Mouse (Mus musculus): Measurements from ENCODE around the gene Kctd4.
A peak's percentile ranks its signal among the peaks of the same experiment; 100 is the strongest.
"Not testable (repeated sequence)": the region's sequence is repeated elsewhere in the genome, so short reads cannot be mapped to it uniquely, and the experiment has no call there.

Kctd4 gene

DNA sequence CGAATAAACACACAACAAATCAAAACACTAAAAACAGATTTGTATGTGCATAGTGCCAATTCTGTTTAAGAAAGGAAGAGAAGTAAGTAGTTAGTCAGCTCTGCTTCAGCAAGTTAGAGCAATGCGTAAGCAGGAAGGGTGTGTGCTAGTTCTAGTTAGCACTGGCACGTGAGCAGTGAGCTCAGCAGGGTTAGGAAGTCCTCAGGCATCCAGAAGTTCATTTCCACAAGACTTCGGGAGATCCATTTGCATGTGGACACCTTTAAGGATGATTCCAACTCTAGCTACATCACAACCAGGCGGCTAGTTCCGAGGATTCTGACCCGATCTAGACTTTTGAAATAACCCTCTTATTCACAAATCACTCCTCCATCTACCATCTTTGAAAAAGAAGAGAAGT lies at the start of gene Kctd4:
Gene Kctd4 (plus strand): TSS at position 244 of the 400 bp plus-strand sequence.
- no peak for DNase-seq (ENCODE audit: low spot score)

DNA sequence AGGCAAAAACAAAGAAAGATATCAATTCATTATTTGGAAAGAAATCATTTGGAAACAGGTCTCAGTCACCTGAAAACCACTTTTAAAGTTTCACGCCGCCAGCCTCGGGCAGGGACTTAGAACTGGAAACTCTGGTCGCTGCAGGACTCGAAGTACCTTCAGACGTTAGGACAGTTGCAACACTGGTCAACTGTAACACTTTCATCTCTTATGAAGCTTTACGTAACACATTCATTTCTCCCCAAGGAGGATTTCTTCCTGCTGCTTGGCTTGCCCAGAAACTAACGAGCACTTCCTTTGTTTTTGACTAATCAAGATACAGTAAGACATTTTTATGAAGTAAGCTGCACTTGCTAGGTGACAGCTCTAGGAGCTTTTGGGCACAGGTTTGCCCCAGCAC lies 47.9 kb upstream of the Kctd4 start:
- no peak for DNase-seq (ENCODE audit: low spot score)

DNA sequence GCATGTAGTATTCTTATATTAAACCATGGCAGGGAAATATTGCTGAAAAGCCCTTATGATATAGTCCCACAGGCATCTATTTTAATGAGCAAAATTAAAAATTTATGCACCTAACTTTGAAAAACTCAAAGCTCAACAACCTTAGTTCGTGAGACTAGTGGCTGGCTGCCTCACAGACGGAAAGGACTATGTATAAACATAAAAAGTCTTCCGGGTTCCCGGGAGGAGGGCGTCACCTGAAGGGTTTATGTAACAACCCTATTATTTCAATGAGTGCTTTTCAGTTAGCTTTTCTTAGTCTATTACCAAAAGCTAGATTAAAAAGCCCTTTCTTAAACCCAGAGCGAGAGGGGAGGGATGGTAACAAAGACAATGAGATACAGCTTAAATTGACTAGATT lies 42.8 kb upstream of the Kctd4 start:
- no peak for DNase-seq (ENCODE audit: low spot score)

DNA sequence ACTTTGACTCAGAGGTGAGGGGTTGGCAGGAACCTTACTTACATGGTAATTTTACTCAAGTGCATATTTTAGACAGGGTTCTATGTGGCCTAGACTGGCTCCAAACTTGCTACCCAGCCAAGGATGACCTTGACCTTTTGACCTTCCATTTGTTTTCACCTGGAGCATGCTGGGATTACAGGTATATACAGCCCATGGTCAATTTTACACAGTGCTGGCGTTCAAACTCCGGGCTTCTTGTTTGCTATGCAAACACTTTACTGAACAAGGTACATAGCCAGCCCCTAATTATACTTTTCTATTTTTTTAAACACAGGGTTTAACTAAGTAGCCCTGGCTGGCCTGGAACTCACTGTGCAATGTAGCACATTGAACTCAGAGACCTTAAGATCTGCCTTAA lies 42.1 kb upstream of the Kctd4 start:
- DNase-seq (ENCODE audit: low spot score): no peak

DNA sequence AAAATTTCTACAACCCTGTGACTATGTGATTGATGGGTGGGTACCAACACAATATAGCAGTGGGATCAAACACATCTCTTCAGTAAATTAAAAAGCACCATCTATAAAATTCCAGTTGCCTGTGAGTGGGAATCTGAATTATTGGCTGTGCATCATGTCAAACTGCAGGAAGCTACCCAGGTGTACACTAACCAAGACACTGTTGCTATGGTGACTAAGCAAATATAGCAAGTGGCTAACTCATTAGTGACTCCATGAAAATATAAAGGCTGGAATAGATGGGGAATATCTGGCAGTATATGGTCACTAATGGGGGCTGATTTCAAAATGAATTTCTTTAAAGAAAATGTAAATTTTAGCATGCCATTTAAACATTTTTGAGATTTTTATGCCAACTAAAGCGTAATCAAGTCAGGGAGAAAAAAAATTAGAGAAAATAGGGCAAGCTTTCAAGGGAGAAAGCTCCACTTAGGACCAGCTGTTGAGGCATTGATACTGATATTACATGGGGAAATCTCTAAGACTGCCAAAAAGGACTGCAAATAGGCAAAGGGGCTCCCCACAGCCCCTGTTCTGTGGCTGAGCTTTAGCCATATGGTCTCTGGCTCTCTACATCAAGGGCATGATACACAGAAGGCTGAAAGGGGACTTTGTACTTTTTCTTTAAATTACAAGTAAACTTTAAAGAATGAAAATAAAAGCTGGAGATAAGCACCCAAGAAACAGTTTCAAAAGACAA lies 31.3 kb upstream of the Kctd4 start:
- no peak for DNase-seq (ENCODE audit: low spot score)

DNA sequence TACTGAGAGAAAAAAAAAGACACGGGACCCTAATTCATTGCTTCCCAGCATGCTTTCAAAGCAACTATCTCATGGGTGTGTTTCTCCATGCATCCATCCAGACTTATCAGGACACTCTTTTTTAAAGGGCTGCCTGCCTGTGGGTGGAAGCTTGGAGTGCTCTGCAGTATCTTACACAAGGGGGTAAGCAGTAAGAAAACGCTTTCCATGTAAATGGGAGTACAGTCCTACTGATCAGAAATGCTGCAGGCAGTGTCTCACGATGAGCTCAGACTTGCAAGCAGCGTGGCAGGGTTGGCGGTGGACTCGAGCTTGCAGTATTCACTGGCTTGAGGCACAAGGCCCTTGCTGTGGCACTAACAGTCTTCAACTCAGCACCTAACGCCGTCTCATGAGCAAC lies 25.1 kb upstream of the Kctd4 start:
- not testable (repeated sequence) for DNase-seq (ENCODE audit: low spot score)

DNA sequence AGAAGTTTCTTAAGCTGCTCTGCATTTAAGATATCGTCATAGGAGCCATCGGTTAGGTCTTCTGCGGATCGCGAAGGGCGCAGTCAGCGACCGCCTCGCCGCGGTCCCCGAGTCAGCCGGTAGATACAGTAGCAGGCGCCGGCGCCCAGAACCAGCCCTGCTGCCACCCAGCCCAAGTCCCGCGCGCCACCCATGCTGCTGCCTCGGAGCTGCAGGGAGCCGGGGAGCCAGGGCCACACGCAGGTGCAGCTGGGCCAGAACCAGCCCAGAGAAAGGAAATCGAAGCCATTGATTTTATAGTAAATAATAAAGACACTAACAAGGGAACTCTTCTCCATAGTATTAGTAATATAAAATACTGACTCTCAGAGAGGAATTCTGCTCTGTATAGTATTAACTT lies 23.5 kb upstream of the Kctd4 start:
- DNase-seq (ENCODE audit: low spot score): peak; percentile 12

DNA sequence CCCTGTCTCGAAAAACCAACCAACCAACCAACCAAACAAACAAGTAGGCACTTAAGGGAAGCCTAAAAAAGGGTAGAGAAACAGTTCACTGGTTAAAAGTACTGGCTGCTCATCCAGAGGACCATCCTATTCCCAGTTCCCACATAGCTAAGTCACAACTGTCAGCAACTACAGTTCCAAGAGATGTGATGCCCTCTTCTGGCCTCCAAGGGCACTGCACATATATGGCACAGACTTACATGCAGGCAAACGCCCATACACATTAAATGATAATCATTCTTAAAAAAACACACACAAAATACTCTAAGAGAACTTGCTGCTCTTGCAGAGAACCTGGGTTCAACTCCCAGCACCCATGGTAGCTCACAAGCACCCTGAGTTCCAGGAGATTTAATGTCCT lies 20.4 kb upstream of the Kctd4 start:
- no peak for DNase-seq (ENCODE audit: low spot score)

DNA sequence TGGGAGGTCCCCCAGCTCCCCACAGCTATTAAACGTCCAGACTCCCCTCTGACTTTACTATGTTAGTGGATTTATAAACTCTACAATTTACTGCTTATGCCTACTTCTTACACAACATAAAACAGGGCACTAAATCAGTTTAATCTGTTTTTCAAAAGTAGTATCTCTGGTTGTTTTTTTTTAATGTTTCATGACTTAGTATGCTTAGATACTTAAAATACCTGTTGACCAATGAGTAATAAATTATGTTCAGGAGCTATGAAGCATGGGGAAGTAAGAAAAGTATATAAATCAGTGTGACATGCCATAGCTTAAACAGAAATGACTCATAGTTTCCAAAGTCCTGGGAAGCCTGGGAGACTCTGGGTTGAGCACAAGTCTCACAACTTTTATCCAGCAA lies 17.1 kb upstream of the Kctd4 start:
- no peak for DNase-seq (ENCODE audit: low spot score)

DNA sequence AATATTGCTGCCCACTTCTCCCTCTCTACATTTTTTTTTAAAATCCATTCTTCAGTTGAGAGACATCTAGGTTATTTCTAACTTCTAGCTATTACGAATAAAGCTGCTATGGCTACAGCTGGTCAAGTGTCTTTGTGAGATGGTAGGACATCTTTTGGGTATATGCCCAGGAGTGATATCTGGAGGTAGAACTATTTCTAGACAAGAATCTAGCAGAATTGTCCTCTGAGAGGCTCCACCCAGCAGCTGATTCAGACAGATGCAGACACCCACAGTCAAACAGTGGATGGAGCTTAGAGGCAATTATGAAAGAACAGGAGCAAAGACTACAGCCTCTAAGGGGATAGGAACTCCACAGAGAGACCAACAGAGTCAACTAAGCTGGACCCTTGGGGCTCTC lies 13.3 kb upstream of the Kctd4 start:
- DNase-seq (ENCODE audit: low spot score): no peak

DNA sequence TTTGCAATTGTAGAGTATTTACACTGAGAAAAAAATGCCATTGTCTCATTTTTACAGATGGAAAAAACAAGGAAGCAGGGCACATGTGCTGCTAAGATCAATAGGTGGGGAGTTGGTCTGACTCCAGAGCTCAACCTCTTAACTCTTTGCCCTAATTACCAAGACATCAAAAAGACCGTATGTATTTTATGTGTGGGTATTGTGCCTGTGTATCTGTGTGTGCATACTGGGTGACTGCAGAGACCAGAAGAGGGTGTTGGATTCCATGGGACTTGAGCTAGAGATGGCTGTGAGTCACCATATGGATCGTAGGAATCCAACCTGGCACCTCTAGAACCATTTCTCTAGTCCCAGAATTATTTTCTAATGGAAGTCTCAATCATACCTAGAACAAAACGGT lies 12.4 kb upstream of the Kctd4 start:
- DNase-seq (ENCODE audit: low spot score): no peak

DNA sequence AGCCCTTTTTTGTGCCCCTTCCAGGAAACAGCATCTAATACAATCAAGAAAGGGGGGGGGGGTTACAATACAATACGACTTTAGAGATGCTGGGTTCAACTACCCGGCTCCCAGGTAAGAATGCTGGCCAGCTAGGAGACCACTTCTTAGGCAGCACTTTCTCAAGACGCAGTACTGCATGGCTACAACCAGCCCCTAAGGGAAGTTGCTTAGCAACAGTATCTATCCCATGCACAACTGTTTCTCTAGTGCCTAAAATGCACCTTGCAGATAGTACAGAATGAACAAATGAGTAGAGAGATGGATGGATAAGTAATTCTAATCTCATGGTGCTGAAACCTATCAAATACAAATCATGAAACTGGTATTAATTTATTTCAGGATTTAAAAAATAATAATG lies 7.1 kb upstream of the Kctd4 start:
- DNase-seq (ENCODE audit: low spot score): no peak

DNA sequence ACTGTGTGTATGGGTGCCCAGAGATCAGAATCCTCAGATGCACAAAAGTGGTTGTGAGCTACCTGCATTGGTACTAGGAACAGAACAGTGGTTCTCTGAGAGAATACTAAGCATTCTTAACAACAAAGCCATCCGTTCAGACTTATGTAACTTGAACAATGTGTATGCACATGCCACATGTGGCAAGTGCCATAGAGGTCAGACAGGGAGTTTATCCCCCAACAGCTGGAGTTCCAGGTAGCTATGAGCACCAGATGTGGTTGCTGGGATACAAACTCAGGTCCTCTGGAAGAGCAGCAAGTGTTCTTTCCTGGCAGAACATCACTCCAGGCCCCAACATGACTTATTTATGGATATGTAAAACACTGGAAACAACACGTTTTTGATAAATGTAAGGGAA lies 1.8 kb upstream of the Kctd4 start:
- DNase-seq (ENCODE audit: low spot score): no peak

DNA sequence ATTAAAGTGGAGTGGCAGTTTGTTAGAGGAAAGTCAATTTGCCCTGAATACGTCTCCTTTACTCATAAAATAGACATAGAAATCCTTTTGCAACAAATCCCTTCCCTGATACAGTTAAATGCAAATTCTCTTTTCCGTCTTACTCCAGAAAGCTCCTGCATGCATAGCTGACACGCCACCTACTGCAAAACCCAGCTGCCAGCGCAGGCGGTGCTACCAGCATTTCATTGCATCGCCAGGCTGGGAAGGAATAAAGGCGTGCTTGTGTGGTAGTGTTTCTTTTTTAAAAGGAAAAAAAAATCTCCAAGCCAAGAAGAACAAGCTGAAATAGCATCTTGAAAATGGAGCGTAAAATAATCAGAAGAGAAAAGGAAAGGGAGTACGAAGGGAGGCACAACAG lies 7.4 kb downstream of the Kctd4 start:
- no peak for DNase-seq (ENCODE audit: low spot score)

DNA sequence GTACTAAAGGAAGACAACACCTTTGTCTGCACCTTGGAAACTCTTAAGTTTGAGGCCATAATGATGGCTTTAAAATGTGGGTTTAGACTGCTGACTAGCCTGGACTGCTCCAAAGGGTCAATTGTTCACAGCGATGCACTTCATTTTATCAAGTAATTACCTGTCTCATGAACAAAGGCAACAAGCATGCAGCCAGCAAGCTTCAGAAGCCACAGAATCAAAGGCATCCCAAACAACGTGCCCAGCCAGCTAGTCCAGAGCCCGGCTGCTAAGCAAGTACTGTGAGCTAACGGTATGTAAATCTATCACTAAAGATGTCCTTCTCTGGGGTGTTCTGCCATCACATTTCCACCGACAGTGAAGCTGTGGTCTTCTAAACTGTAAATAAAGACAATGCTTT lies 8.4 kb downstream of the Kctd4 start:
- DNase-seq (ENCODE audit: low spot score): no peak

DNA sequence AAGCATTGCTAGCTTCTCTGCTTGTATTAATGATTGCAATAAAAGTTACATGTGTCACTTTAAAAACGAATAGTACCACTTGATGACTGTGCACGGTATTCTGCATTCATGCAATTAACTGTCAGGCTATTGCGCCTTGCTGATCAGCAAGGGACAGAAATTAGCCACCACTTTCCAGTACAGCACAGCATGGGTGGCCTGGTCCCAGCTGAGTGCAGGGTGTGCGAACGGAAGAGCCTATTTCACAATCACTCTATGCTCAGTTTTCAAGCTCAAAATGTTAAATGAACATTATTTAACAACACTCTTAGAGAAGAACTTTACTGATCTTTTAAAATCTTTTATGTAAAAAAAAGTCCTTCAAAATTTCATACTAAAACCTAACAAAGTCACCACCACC lies 9.2 kb downstream of the Kctd4 start:
- DNase-seq (ENCODE audit: low spot score): no peak

DNA sequence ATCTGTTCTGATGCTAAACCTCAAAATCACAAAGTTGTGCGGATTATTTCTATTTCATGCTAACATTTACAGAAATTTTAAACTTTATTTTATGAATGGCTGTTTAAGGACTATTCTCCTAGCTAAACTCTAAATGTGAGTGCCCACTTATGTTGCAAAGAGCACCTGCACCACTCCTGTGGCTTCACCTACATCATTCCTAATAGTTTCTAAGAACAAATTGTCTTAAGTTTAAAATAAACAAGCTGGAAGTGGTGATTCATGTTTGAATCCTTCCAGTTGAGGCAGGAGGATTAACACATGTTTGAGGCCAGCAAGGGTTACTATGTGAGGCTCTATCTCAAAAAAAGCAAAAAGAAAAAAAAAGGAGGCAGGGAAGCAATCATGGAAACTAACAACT lies 9.6 kb downstream of the Kctd4 start:
- no peak for DNase-seq (ENCODE audit: low spot score)

DNA sequence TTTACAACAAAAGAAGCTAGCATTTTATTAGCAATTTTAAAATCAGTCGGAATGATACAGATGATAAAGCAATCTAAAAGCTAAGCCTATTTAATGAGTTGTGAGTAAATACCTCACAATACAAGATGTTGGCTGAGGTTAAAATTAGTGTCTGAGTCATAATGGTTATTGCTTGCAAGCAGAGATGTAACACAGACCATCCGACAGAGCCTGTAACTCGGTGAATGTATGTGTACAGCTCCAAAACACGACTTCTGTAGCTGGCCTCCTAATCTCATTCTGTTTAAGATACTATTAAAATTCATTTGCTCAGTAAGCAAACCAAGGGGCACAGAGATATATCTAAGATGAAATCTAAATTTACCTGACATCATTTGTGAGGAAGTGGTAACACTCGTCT lies 12.5 kb downstream of the Kctd4 start:
- DNase-seq (ENCODE audit: low spot score): no peak

DNA sequence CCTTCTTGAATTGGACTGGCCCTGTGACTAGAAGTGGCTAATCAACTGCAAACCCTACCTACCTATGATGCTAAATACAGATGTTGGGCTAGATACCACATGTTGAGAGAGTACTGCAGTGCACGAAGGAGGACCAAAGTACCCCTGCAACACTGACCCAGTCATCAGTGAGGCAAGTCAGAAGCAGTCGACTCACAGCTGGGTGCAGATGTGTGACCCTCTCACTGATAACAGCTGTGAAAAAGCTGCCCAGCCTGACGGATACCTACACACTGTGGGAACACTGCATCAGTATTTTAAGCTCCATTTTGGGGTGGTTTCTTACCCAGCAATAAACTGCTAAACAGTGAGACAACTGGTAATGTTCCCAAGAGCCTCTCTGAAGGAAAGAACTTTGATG lies 21.3 kb downstream of the Kctd4 start:
- DNase-seq (ENCODE audit: low spot score): no peak

DNA sequence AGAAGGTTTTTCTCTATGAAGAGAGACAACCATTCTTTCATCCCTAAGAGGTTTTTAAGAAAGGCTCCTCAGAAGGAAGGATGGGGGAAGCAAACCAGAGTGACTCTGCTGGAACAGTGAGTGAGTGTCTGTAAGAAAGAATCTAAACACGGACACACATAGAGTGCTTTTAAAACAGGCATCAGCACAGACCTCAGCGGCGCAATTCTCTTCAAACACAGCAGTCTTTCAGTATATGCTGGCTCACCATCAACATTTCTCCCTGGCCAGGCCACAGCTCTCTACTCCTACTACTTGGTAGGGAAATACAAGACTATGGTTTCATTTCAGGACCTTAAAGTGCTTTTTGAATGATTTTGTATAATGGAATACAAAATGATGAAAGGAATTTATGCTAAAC lies 26.4 kb downstream of the Kctd4 start:
- DNase-seq (ENCODE audit: low spot score): no peak

DNA sequence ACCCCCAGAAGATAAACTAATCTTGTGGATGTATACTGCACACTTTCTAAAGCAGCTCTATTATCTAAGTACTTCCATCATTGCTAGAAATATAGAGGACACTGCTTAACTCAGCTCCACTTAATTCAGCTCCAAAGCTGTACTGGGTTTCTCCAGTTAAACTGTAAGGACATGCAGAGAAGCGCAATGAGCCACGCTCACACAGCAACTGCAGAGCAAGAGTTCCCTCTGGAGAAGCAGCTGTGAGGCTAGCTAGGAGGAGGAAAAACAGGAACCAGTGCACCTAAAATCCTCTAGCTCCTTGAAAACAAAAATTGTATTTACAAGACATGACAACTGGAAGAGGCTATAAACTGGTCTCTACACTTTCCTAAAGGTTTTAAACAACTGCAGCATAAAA lies 29.1 kb downstream of the Kctd4 start:
- no peak for DNase-seq (ENCODE audit: low spot score)

DNA sequence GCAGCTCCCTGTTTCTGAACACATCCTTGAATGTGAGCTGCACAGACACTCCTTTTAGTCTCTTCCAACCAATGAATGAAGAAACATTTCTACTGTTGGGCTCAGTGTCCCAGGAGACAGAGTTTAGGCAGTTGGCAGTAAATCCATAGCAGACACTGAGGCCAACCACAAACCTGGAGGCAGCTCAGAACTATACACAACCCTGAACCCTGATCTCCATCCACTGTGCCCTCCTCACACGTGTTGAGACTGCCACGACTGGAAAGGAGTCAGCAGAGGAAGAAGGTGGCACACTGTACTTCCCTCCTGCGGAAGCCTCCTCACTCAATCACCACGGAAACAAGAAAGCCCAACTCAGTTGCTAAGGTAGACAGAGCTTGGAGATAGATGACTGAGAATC lies 30.3 kb downstream of the Kctd4 start:
- DNase-seq (ENCODE audit: low spot score): no peak

DNA sequence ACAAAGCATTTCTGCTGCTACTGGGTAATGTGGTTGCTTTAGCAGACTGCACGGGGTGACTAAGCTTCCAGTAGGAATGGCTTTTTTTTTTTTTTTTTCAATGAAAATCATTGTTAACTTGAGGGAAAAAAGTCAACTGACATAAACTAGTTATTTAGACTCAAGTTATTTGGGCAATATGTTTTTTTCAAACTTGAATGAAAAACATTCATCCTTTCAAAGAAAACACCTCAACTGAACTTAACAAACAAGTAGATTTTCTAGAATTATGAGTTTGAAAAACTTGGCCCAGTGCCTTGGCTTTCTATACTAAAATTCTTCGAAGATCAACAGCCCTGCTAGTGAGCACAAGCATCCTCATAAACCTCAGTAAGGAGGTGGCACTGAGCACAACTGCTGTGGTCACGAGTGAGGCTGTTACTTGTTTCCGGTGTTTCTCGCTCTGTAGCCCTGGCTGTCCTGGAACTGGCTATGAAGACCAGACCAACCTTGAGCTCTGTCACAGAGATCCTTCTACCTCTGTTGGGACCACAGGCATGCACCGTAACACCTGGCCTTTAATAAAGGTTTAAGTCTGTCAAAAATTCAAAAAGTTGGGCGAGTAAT lies 32.2 kb downstream of the Kctd4 start:
- no peak for DNase-seq (ENCODE audit: low spot score)

DNA sequence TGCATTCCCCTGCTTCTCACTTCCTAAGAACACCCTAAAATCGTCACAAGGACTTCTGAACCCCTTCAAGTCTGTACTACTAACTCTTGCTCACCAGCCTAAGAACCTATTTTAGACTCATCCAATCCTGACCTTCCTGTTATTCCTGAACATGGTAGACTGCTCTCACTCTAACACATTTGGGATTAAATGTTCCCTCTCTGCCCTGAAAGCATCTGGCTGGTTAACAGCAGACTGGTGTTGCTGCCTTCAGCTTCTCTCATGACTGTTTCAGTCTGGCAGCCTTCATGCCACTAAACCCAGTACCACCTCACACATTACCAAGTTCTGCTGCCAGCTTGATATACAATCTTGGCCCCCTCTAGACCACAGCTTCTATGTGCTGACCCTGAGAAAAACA lies 34.4 kb downstream of the Kctd4 start:
- DNase-seq (ENCODE audit: low spot score): no peak

Data from ovary, postnatal 36 days (tissue).